Mouse (Mus musculus): ENCODE measurements at regions not wholly inside any gene's neighbourhood (a gene's known extent, or its start where the extent isn't known, plus 50 kb on each side); places are given as distances from the start of the nearest gene placed in this dataset.
"Not testable (repeated sequence)": the region's sequence is repeated elsewhere in the genome, so short reads cannot be mapped to it uniquely, and the experiment has no call there.

DNA sequence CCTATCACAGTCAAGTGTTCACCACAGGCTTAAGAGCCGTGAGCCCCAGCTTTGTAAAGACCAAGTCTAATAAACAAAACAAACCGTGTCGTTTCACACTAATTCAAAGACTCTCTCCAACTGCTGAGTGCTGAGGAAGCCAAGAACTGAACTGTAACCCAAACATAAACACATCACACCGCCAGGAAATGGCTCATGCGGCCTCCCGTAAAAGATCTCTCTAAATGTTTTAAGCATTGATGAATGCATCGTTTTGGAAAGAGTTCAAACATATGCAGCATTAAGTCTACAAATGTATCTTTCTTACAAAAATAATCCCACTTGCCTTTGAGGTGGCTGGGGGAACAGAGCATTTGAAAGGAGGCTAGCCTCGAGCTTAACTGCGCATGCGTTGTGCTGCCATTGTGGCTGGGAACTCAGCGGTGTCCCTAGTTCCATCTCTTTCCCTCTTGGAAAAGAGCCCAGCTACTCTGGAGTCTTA, 280.7 kb downstream of the Gxylt1 start:
- DNase-seq = no peak

DNA sequence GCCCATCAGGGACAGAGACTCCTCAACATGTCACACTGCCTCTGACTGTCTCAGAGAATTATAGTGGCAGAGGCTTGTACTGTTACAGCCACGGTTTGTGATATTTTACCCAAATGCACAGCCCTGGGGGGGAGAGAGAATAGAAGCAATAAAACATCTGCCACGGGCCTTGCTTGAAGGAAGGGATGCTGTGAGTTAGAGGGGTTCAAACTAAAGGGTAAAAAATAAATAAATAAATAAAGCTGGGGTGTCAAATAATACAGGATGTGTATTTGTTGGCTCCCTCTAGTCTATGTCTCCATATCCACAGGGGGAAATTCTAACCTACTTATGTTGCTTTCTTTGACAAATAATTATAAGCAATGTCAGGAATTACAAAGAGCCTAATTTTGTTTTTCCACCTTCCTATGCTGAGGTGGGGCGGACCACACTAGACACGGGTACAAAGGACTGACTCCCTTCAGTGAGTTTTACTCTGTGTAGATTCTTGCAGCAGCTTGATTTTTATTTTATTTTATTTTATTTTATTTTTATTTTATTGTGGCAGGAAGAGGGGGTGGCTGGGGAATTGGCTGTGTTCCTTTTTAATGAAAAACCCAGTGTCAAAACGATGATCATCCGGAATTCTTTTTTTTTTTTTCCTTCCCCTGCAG, 281.3 kb downstream of the Gxylt1 start:
- no peak for DNase-seq

GRCm38 (mm10) chr15:92975774-92976173, 299.2 kb downstream of the Gxylt1 start:
- no peak for DNase-seq

GRCm38 (mm10) chr15:92974931-92975330, 300.0 kb downstream of the Gxylt1 start:
- no peak for DNase-seq

- DNase-seq = no peak
Measured at GRCm38 (mm10) chr15:92973651-92974229, 301.2 kb downstream of the Gxylt1 start.

GRCm38 (mm10) chr15:92965556-92965955, 309.4 kb downstream of the Gxylt1 start:
- DNase-seq = no peak

DNA sequence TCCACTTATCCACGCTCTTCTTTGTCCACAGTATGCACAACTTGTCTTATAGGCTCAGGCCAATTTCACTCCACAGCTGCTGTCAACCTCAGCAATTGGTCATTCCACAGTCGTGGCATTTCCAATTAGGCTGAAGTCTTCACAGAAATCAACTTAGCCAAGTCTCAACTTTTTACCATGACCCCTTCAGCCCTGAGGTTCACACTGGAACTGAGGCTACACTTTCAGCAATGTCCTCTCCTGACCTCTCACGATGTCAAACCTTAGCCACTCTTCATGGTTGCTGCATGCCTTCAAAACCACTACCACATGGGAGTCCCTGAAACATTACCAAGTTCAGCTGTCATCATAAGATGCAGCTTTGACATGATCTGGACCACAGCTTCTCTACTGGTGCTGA, 310.1 kb downstream of the Gxylt1 start:
- no peak for DNase-seq

GRCm38 (mm10) chr15:92964131-92964530, 310.8 kb downstream of the Gxylt1 start:
- no peak for DNase-seq

- not testable (repeated sequence) for DNase-seq
Measured at GRCm38 (mm10) chr15:92950912-92951311, 324.1 kb downstream of the Gxylt1 start.

DNA sequence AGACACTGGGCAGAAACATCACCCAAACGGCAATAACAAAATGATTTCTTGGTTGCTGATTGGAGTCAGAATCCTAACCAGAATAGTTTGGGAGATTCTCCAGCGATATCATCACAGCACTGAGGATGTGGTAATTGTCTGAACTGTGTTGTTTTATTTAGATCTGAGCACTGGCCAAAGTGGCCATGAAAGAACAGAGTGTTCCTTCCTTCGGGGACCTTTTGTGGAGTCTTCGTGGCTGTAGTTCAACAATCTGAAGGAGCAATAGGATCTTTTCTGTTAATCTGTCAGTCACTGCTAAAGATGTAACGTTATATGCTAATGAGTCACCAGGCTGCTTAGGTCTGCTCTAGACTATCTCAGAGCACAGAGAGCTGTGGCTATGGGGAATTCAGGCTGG, 328.8 kb downstream of the Gxylt1 start:
- no peak for DNase-seq

DNA sequence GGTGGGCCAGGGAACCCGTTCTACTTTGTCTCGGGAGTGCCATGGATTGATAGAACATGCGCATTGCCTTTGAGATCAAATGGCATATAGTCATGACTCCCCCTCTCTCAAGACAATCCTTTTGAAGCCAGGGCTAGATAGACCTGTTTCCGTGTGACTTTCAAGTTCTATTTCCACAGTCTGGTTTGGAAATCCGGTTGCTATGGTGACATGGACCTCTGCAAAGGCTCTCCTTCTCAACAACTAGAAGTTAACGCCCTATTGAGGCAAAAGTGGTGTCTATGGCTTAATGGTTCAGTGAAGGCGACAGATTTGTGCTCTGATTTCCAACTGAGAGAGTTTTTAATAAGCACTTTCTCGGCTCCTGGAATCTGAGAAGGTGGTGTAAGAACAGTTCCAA, 371.2 kb downstream of the Gxylt1 start:
- no peak for DNase-seq

DNA sequence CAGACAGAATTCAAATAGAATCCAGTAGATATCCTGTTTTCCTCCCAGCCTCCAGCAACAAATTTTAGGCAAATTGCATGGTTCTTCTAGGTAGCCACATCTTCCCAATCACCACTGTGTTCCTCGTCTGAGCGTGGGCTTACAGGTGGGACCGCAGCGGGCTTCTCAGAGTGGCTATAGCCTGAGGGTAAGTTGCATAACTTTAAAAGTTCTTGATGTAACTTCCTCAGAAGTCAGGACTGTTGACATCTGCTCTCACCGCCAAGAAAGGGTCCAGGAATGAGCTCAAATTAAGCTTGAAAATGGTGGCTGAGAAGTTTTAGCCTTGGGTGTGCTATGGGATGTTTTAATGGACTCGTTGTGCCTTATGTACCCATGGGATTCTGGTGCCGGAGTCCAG, 377.7 kb downstream of the Gxylt1 start:
- DNase-seq = no peak

- no peak for DNase-seq
Measured at GRCm38 (mm10) chr15:92895836-92896235, 379.1 kb downstream of the Gxylt1 start.

- DNase-seq = no peak
Measured at GRCm38 (mm10) chr15:92876438-92876837, 398.5 kb downstream of the Gxylt1 start.

DNA sequence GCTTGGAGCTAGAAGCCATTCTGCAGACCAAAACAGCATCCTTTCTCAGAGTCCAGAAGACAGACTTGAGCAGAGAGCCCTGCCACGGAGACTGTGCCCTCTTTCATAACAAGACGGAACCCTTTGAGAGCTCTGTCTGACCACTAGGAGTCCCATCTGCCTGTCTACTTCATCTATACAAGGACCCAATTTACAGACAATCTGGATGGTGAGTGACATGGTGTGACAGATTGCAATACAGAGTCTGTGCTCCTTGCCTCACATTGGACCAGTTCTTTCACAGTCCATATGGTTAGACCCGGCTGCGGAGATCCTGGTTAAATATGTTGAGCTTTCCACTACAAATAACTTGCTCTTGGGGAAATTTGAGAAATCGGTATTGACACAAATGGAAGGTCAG, 410.9 kb downstream of the Gxylt1 start:
- DNase-seq = no peak

GRCm38 (mm10) chr15:92850854-92851253, 424.1 kb downstream of the Gxylt1 start:
- DNase-seq = no peak

DNA sequence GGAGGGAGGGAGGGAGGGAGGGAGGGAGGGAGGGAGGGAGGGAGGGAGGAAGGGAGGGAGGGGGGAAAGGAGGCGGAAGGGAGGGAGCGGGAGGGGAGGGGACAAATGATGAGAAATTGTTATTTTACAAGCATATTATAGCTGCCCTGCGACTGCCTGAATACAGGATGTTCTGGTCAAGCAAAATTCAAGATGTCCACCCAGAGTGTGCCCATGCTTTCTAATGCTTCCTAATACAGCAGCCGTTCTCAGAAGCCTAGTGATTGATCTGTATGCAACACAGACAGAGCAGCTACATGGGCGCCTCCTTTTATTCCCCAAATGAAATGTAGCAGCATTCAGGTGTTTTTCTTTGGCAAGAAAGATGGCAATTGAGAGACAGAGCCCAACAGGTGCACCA, 434.9 kb downstream of the Gxylt1 start:
- DNase-seq = no peak

DNA sequence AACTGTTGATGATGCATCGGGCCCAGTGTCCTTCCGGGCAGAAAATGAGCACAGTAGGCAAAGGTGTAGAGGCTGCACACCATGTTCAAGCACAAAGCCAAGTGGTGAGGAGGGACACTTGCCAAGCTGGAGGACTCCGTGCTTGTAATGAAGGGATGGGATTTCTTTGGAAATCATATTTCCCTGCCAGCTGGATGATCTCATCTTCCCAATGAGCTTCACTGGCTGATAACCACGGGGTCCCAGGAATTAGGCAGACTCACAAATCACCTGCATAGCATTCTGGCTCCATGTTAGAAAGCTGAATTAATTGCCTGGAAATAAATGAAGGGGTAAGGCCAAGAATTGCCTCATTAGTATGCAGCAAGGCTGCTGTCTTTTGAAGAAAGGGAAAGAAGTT, 435.4 kb downstream of the Gxylt1 start:
- DNase-seq = no peak

GRCm38 (mm10) chr15:92826136-92826535, 429.5 kb downstream of the Pdzrn4 start:
- DNase-seq = no peak
